Mouse (Mus musculus) neutrophil, adult 5-6 weeks (primary cell): ENCODE measurements around the gene Dop1b. TPM values are rescaled to one million over a fixed set of nuclear protein-coding genes. Genes with fewer than 3 reads are reported as not detected.

Experiments
- ATAC-seq: fragments of 151-379, 151-347 bp; 2 replicates; pipeline ENCODE4 v1.8.0; 2017; ENCODE audit warnings: mild to moderate bottlenecking, moderate TSS enrichment; ENCODE audit not compliant: insufficient number of reproducible peaks, poor library complexity, low FRiP score, severe bottlenecking; ENCODE audit errors: extremely low read depth
- total RNA-seq: library from RNA; stranded (forward); fragments of 200-1000 nt; gene quantifications from 2 replicates; pipeline ENCODE4 v1.2.3, GENCODE M21; 2017

Dop1b gene
- total RNA-seq, 1 experiment from 2014 or later = 48.8 TPM

- ATAC-seq = no peak
These were observed 74.1 kb downstream of the Dop1b start for GRCm38 (mm10) chr16:93785805-93786204.

DNA sequence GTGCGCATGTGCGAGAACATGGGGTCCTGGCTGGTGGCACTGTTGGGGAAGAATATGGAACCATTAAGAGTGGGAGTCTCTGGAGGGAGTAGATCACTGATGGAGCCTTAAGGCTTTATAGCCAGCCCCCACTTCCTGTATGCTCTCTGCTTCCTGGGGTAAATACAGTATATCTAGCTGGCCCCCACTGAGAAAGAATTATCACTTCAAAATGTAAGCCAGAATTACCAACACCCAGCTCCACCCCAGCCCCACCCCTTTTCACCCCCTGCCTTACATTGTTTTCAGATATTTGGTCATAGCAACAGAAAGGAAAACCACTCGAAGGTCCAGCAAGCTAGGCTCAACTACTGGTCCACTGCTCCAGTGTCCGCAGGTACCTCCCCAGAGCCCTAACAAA, 76.7 kb downstream of the Dop1b start:
- ATAC-seq = no peak

- peak; percentile 15 for ATAC-seq
These were observed 77.2 kb downstream of the Dop1b start for GRCm38 (mm10) chr16:93788881-93789280.

- no peak for ATAC-seq
These were observed 78.5 kb downstream of the Dop1b start for GRCm38 (mm10) chr16:93789971-93790755.

DNA sequence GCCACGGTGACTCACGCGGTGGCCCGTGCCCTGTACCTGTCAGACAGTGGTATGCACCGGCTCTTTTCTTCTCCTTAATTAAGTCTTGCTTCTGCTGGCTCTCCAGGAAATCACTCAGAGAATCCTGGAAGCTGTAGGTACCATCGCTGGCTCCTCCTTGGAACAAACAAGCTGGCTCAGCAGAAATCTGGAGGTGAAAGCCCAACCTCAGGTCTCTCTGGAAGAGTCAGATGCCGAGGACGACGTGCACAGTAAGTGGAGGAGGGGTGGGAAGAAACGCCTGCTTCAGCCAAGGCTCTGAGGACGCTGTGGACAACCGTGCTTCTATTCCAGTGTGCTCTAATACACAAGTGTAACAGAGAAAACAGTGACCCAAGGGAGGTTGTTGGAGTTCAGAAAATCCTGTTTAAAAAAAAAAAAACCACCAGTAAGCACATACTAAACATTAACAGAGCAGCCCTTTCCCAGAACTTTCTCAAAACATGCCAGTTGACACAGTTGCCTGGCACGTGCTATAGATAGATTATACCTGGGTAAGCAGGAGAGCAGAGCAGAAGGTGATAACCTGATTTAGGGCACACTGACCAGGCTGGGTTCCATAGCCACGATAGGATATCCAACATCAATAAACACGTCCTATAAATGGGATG, 81.4 kb downstream of the Dop1b start:
- ATAC-seq = no peak

DNA sequence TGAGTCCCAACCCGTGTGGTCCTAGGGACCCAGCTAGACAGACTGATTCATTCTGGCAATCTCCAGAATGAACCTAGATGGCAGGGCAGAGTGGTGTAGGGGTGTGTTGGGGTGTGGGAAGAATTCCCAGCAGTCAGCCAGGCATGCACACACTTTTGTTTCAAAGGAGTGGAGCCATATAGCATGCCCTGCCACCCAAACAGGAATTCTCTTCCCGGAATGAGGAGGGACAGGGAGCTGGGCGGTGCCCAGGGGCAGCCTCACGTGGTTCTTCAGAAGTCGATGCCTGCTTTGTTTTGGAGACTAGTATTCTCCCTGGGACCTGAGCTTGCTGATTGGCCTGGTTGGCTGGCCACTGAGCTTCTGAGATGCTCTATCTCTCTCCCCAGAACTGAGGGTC, 83.1 kb downstream of the Dop1b start:
- ATAC-seq = no peak

GRCm38 (mm10) chr16:93795391-93795790, 83.7 kb downstream of the Dop1b start:
- no peak for ATAC-seq

GRCm38 (mm10) chr16:93797021-93797840, 85.5 kb downstream of the Dop1b start:
- no peak for ATAC-seq

GRCm38 (mm10) chr16:93797841-93798492, 86.3 kb downstream of the Dop1b start:
- no peak for ATAC-seq

GRCm38 (mm10) chr16:93798623-93799022, 86.9 kb downstream of the Dop1b start:
- peak; percentile 63 for ATAC-seq

GRCm38 (mm10) chr16:93799071-93799470, 87.4 kb downstream of the Dop1b start:
- ATAC-seq = no peak

DNA sequence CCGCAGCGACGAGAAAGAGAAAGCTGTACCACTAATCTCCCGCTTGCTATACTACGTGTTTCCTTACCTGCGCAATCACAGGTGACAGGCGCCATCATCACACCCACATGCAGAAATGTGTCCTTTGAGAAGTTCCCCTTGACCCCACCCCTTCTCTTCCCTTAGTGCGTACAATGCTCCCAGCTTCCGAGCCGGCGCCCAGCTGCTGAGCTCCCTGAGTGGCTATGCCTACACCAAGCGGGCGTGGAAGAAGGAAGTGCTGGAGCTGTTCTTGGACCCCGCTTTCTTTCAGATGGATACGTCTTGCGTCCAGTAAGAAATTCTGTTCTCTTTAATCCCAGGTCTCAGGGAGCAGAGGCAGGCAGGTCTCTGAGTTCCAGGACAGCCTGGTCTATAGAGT, 88.2 kb downstream of the Dop1b start:
- no peak for ATAC-seq

DNA sequence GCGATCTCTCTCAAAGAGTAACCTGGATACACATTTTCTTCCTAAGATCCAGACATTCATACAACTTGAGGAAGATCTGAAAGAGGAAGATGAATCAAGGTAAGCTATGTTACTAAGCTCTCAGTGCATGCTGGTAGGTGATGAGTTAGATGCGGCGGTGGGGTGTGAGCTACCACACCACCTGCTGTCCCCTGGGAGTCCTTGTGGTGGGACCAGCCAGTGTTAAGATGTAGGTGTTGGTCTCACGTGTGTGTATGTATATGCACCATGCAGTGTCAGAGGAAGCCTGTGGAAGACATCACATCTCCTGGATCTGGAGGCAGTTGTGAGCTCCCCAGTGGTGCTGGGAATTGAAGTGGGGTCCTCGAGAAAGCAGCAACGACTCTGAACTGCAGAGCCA, 95.5 kb downstream of the Dop1b start:
- ATAC-seq = peak; percentile 59

- ATAC-seq = no peak
These were observed 96.4 kb downstream of the Dop1b start for GRCm38 (mm10) chr16:93807961-93808554.

GRCm38 (mm10) chr16:93815856-93816736, 104.4 kb downstream of the Dop1b start:
- peak; percentile 95 for ATAC-seq

- no peak for ATAC-seq
These were observed 105.2 kb downstream of the Dop1b start for GRCm38 (mm10) chr16:93816861-93817260.

DNA sequence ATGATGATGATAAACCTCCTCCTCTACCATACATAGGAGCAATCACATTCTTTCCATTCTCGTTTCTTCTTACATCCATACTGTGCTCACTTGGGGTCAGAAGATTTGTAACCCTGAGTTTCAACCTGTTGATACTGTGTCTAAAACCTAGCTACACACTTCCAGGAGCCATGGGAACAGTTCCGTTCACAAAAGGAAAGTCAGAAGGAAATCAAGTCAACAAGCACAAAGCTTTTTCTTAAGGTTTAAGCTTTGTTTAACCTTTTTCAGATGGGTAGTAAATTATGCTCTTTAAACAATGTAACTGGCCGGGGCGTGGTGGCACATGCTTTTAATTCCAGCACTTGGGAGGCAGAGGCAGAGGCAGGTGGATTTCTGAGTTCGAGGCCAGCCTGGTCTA, 105.7 kb downstream of the Dop1b start:
- no peak for ATAC-seq
